Mouse (Mus musculus) ZHBTc4 (cell line): ENCODE results near the gene Frrs1.

Experiments used
- DNase-seq: peaks from one replicate; pipeline ENCODE4 v3.0.0-alpha.2; 2011; ENCODE audit warnings: low read depth, low spot score

Frrs1 gene

GRCm38 (mm10) chr3:116906596-116906995, 47.3 kb downstream of the Frrs1 start:
- no peak for DNase-seq

GRCm38 (mm10) chr3:116914374-116914773, 55.1 kb downstream of the Frrs1 start:
- no peak for DNase-seq

- DNase-seq = no peak
Measured at GRCm38 (mm10) chr3:116914931-116915330, 55.7 kb downstream of the Frrs1 start.

- no peak for DNase-seq
Measured at GRCm38 (mm10) chr3:116917016-116917415, 57.8 kb downstream of the Frrs1 start.

GRCm38 (mm10) chr3:116921535-116921934, 62.3 kb downstream of the Frrs1 start:
- no peak for DNase-seq

GRCm38 (mm10) chr3:116923042-116923441, 63.8 kb downstream of the Frrs1 start:
- no peak for DNase-seq

GRCm38 (mm10) chr3:116928994-116929393, 69.7 kb downstream of the Frrs1 start:
- DNase-seq = no peak

GRCm38 (mm10) chr3:116933158-116933557, 73.9 kb downstream of the Frrs1 start:
- DNase-seq = no peak

GRCm38 (mm10) chr3:116936934-116937691, 77.8 kb downstream of the Frrs1 start:
- no peak for DNase-seq

- DNase-seq = no peak
Measured at GRCm38 (mm10) chr3:116940804-116941558, 81.7 kb downstream of the Frrs1 start.

- DNase-seq = no peak
Measured at GRCm38 (mm10) chr3:116941559-116942117, 82.4 kb downstream of the Frrs1 start.

- DNase-seq = no peak
Measured at GRCm38 (mm10) chr3:116942751-116943150, 83.5 kb downstream of the Frrs1 start.

GRCm38 (mm10) chr3:116943422-116943821, 84.2 kb downstream of the Frrs1 start:
- DNase-seq = no peak

GRCm38 (mm10) chr3:116946476-116946875, 87.2 kb downstream of the Frrs1 start:
- no peak for DNase-seq

GRCm38 (mm10) chr3:116950665-116951115, 91.4 kb downstream of the Frrs1 start:
- DNase-seq = no peak

- DNase-seq = no peak
Measured at GRCm38 (mm10) chr3:116951489-116951888, 92.2 kb downstream of the Frrs1 start.

- no peak for DNase-seq
Measured at GRCm38 (mm10) chr3:116952242-116952899, 93.1 kb downstream of the Frrs1 start.

- no peak for DNase-seq
Measured at GRCm38 (mm10) chr3:116953366-116953765, 94.1 kb downstream of the Frrs1 start.

GRCm38 (mm10) chr3:116955061-116955460, 95.8 kb downstream of the Frrs1 start:
- no peak for DNase-seq
